Mouse (Mus musculus) ovary, postnatal 14 days (tissue): ENCODE measurements around the gene Arhgap24.

Experiments
- DNase-seq: peaks from one replicate; pipeline ENCODE4 v3.0.0; 2022; ENCODE audit warnings: low spot score

Arhgap24 gene

DNA sequence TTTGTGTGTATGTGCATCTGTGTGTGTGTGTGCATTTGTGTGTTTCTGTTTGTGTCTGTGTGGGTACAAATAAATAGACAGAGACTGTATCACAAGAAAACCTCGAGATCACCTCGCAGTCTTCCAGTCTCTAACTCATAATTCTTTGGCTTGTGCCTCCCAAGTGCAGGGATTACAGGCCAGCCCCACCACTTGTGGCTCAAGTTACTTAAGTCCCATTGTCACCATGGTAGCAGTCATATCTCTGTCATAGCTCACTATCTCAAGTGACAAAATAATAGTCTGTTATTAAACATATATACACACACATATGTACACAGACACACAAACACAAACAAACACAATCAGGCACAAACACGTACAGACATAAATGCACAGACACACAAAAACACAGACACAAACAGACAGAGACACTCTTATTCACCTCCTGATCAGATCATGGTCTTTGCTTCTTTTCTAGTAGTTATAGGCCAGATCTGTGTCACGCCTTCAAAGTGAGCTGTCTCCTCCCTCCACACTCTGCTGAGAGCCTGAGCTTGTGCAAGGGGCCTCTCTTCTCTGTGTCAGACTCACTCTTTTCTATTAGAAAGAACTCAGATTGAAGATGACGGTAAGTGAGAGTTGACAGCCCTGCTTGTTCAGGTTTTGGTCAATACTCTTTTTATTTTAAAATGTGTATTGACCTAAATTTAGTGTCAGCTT is 261.5 kb downstream of the Arhgap24 start:
- DNase-seq: no peak

DNA sequence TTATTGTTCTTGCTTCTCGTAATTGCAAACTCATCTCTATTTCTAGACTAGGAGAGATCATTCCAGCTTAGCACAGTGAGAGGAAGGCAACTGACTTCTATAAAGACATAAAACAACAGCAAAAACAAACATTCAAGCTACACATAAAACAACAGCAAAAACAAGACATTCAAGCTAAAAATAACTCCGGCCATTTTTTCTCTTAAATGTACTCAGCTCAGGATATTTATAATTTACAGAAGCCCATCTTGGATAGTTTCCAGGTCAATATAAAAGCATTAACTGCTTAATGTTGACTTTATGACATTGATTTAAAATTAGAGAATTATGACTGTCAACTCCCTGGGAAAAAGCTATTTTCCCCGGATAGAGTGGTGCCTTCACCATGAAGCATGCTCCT is 262.2 kb downstream of the Arhgap24 start:
- DNase-seq: no peak

DNA sequence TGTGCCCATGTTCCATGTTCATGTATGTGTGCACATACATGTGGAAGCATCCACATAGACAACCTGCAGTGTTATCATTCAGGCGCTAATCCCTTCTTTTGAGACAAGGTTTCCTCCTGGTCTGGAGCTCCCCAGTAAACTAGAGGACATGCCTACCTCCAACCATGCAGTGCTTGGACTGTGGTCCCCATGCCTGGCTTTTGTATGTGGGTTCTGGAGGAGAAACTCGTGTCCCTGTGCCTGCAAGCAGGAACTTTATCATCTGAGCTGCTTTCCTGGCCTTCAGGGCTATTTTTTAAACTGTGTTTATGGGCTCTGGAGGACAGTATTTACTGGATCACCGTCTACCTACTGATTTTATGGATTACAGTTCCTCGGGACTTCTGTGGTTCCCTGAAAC is 262.9 kb downstream of the Arhgap24 start:
- no peak for DNase-seq

DNA sequence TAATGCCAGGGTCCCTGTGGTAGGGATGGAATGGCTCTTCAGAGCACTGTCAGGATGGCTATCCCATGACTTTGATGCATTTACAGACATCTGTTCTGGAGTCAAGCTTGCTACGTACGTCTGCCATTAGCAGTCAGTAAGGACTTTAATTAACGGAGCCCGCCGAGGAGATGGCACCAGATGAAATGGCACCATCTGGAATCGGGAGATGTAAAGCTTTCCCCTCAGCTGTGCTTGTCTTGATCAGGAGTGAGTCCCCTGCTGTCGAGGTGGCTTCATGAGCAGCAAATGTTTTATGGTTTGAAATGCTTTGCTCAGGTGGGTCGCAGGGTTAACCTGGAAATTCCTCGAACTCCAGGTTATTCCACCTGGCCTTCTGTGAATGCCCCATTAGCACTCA is 267.0 kb downstream of the Arhgap24 start:
- no peak for DNase-seq

DNA sequence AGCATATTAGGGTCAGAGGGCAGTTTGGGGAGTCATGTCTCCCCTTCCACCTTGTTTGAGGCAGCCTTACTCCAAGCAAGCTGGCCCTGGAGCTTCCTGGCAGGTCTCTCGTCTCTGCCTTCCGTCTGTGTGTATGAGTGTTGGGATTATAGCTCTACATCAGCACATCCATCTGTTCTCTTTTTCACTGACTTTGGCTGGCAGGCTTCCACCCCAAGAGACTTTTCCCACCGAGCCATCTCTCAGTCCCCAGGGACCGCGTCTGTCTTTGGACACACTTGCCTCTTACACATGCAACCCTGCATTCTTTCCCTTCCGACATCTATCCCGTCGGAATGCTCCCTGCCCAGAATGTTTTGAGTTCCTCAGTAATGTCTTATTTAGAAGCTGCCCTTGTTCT is 267.8 kb downstream of the Arhgap24 start:
- DNase-seq: no peak

DNA sequence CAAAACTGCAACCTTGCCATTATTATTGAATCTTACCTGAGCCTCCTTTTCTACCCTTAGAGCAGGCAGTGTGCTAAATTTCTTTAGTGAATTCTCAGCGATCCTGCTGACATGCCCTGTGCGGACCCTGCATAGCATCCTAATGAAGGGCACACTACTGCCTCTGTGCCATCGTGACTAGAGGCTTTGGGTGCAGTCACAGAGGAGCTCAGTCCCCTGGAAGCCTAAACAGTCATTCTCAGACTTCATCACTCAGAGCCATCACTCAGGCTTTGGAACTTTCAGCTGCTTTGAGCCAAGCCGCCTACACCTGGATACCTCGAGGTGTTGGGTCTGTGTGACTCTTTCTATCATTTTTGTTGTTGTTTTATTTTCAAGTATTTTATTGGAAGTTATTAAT is 269.5 kb downstream of the Arhgap24 start:
- no peak for DNase-seq

DNA sequence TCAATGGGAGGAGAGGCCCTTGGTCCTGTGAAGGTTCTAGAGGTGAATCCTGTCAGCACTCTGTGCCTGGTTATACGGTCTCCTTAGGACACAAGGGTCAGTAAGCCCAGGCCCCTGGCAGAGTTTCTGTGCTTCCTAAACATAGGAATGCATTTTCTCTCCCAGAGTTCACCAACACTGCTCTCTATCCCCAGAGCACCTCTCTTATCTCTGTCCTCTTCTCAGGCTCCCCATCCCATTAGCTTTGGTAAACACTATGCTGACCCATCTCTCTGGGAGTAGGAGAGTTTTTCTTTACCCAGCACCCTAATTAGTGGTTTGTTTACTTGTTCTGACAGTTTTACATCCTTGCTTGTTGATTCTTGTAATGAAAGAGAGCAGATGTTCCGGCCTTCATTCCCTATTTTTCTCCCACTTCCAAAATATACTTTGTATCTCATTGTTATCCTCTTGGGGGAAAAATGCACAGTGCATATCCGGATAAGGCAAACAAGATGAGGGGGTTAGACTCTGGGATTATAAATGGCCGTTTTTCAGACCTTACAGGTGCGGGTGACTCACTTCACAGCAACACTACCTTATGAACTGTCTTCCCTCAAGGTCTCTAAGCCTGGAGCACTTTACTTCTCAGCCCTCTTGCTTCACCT is 270.6 kb downstream of the Arhgap24 start:
- DNase-seq: no peak

DNA sequence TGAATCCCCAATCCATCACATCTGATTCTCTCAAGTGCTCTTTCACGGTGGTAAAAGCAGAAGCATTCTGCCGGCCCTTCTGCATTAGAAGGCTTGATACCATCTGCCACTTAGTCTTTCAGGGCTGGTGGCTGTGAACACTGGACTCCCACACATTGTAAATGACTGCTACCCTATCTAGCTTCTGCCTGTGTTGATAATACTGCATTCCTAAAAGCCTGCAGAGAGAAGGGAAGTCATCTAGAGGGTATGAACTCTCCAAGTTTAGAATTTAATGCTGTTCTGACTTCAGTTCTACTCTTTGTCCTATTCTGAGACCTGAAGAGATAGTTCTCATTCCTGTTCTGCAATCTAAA is 271.1 kb downstream of the Arhgap24 start:
- no peak for DNase-seq

DNA sequence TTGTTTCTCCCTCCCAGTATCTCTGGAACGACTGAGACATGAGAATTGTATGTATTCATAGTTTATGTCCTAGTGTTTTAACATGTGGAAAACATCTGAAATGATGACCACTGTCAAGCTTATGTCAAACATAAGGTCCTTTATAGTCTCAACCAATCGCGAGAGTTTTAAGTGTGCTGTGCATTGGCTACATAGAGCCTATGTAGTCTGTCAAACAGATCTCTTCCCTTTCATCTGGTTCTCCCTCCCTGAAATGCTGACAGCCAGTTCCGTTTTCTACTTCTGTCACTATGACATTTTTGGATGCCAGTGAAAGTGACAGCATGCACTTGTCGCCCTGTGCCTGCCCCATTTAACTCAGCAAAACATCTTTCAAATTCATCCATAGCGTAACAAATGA is 275.8 kb downstream of the Arhgap24 start:
- no peak for DNase-seq

DNA sequence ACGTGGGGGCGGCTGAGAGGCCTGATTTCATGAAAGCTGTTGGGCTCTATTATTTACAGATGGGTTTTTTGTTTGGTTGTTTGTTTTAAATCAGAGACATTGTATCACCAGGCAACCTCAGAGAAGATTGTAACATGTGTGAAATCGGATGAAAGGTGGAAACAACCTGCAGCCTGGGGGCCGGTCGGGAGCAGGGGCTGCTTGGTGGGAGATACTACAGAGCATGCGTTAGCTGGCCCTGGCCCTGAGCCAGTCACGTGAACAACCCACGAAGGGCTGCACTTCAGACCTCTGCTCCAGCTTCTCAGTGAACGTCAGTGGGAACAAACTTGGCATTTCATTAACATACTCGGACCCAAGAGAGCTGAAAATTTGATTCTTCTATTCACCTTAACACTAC is 284.5 kb downstream of the Arhgap24 start:
- no peak for DNase-seq

DNA sequence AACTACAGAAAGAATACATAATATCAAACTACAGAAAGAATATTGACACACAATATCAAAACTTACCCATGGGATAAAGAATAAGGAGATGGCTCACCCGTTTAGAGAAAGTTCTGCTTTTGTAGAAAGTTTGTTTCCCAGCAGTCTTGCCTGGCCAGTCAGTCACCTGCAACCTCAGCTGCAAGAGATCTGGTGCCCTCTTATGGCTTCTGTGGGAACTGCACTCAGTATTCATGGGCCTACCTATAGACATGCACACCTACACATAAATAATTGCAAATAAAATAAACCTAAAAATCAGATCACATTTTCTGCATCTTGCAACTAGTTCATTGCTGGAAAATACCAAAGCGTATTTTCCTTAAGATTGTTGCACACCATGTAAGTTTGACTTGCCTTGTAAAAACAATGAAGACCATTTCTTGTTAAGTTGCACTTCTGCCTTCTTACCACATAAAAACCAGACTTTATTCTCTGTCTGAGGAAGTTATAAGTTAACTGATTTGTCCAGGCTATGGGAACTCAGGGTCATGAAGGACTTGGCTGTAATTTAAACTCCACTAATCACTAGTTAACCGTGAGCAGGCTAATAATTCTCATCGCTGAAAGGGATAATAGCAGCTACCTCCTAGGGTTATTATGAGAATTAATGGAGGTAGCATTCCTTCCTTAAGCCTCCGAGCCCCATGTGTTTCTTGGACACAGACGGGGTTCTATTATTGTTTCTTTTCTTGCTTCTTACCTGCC is 285.3 kb downstream of the Arhgap24 start:
- peak; percentile 36 for DNase-seq

DNA sequence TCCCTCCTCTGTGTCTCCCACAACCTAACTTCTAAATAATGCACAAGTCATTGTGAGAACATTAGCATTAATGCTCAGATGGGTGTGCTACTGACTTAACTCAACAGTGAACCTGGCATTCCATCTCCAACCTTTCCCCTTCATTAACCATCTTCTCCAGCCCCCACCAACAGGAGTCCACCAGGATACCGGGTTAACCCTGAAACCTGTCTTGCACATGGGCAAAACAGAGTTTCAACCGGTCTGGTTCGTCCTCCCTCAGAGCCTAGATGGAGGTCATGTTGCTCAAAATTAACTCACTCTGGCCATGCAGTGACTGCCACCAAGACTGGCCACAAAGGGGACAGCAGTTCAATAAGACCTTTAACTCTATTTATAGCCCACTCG is 285.9 kb downstream of the Arhgap24 start:
- DNase-seq: no peak

DNA sequence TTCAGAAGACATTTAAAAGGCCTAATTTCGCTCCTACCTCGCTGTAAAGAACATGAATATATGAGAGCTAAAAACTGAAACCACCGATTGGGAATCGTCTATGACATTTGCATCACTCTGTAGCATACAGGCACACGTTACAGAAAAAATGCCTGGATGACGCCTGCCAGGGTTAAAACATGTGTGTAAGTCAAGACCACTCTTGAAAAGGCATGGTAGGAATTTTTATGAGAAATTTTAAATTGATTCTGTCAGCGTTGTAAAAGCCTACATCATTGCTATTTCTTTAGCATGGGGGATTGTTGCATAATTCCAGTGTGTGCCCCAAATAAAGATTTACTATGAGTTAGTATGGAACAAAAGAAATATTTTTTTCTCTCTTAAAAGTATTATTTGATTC is 286.6 kb downstream of the Arhgap24 start:
- DNase-seq: no peak

DNA sequence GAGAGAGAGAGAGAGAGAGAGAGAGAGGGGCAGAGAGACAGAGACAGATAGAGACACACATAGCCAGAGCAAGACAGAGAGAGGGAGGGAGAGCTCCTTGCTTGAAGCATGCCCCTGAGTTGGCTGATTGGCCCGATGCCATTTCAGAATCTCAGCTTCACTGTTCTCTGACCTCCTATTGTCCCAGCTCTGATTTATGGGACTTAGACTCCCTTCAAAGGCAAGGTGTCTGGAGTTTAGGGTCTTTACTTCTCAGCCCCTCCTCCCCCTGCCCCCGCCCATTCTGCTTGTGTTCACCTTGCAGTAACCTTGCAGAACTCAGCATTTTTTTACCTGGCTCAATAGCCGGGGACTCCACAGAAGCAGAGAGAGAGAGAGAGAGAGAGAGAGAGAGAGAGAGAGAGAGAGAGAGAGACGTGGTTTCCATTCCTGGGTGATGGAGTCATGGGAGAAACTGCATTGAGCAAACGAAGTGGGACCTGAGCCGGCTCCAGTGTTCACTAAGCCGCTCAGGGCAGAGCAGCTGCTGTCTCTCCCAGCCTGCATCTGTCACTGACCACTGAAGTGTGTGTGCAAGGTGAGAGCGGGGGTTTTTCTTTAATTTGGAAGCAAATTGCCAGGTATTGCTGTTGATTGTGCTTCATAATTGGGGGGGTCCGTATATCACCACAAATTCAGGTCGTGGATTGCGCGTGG is 287.3 kb downstream of the Arhgap24 start:
- DNase-seq: no peak

DNA sequence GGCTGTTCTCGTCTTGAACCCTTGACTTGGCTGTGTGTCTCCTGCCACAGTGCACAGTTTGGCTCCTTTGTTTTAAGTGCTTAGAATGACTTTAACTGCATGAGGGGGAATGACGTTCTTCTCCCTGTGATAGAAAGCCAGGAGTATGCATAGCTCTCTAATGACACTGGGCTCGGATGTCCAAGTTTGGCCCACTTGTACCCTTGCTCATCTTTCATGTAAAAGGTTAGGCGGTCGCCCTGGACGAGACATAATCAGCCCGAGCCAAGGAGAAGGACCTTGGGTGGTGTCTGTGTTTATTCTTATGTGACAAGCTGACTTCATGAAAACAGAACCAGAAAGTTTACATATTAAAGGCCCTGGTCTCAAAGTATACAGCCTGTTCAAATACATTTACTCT is 289.4 kb downstream of the Arhgap24 start:
- DNase-seq: no peak

DNA sequence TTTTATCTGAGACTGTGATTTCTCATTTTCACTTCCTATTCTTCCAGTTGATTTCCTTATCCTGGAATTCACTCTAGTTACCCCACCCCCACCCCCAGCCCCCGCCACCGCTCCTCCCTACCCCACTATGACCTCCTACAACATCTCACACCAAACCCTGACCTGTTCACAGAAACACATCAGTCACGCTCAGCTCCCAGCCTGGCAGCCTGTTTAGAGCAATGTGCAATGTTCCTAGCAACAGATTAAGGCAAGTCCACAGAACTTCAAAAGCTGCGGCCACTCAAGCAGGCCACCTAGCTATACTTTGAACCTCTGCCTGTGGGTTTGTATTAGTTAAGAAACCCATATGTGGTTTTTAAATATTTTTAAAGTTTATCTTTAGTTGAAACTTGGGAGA is 293.3 kb downstream of the Arhgap24 start:
- DNase-seq: no peak

DNA sequence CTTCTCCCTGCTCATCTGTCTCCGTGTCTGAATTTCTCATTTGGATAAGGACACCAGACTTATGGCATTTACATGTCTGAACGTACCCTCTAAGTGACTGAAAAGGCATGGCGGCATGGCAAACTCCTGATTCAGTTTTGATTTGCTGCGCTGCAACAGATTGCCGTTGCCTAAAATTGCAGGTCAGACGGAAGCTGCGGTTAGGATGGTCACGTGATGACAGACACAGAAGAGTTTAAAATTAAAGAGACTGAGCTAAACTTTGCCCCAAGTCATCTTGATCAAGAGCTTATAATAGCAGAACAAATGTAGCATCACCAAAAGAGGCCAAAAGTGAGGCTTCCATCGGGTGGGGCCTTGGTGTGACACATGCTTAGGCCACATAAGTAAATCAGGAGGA is 296.1 kb downstream of the Arhgap24 start:
- DNase-seq: no peak

DNA sequence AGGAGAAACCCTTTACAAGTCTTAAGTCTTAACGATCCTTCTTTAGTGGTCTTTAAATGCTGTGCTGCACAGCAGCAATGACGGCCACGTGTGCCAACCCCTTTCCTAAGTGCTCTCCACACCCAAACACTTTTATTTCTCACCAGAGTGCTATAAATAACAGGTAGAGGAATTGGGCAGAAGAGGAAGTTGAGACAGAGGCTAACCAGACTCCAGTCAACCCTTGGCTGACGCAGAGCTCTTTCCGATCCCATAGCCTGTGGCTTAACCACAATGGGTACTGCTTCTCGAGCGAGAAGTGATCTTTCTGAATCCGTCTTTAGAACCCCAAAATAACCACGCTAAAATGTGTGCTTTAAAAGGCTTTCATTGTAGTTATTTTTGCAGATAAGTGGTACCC is 296.7 kb downstream of the Arhgap24 start:
- no peak for DNase-seq

DNA sequence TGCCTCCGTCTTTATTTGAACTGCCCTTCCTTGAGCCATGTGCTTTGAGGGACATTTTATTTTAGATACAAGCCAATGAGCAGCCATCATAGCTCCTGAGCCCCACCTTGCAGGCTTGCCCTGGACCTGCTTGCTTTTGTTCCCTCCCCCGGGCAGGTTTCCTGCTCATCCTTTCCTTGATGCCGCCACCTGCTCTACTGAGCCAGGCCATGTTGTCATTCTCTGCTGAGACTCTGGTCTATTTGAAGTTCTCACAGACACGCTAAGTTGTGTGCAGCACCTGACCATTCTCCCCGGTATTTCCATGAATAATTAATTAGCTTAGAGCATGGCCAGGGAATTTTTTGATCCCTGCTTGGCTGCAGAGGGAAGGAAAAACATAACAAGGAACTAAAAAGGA is 297.1 kb downstream of the Arhgap24 start:
- DNase-seq: no peak

DNA sequence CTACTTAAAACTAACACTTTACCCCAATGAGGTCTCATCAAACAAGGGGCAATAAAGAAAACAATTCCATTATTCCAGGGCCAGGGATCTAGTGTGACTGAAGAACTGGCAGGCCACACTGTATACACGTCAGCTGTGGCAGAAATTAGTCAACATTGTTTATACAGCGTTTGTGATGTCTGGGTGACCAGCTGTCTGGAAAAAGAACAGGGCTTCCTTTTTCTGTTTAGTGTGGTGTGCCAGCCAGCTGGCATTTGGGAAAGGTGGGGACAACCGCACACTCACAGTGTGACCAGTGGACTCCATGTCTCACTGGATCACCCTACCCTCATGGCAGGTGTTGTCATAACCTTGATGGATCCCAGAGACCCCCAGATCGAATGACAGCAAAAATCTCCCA is 302.4 kb downstream of the Arhgap24 start:
- DNase-seq: no peak

DNA sequence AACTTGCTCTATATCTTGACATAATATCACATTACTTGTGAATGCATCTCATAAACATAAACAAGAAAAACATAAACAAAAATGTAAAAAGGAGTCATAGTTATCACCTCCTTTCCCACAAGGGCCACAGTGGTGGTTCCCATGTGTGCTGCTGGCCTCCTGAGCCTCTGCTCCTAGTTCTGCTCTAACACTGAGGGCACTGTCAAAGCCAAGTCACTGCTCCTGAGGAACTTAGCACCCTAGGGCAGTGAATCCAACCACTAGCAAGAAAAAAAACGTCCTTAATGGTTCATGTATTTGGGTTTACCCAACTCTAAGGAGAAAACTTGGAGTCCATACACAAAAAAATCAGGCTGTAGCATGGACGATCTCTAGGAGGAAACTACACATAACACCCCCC is 304.9 kb downstream of the Arhgap24 start:
- DNase-seq: no peak

DNA sequence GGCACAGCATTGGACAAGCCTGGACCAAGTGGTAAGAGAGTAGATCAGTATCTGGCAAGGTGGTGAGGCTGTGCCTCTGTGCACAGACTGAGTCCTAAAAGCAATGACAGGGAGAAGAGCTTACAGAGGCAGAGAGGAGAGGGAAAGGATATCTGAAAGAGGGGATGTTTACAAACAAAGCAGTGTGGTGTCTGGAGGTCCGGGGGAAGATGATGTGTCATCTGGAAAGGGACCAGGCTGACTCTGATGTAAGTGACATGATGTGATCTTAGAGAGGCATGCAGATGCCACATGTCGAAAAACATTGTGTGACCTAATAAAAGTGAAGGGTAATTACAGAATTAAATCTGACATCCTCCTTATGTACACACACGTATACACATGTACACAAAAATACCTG is 307.2 kb downstream of the Arhgap24 start:
- no peak for DNase-seq

DNA sequence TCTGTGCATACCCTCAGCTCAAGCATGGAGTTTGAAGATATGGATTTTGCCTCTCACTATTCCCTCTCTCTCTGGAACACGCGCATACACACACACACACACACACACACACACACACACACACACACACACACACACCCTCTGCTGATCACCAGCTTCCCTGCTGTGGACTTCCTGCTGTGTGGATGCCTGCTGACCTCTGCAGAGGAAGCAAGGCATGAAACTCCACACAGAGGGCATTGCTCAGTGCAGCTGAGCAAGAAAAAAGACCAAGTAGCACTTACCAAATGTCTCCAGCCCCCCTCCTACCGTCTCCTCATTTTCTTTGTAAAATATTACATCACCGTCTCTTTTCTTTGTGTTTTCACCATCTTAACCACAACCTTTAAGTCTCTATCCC is 310.1 kb downstream of the Arhgap24 start:
- DNase-seq: no peak
